Mouse (Mus musculus) pancreas, adult 10 weeks (tissue): ENCODE measurements around the gene Dio2. TPM values are rescaled to one million over a fixed set of nuclear protein-coding genes. Genes with fewer than 3 reads are reported as not detected.

Experiments
- polyA plus RNA-seq: library from polyadenylated mRNA; stranded (reverse); fragments of 350-450 nt; fragmentation: Illumina TruSeq; extraction: RNeasy Lipid Tissue Mini Kit (QIAGEN cat#74804); gene quantifications from one replicate; pipeline ENCODE4 v1.2.3, GENCODE M21; 2015; ENCODE audit warnings: low read depth, low replicate concordance; ENCODE audit not compliant: insufficient read depth

Dio2 gene
- 0.44 TPM for polyA plus RNA-seq

GRCm38 (mm10) chr12:90738388-90739223, at the start of gene Dio2:
Gene Dio2 (minus strand): TSS chr12:90738438.

